In the genomic region with DNA sequence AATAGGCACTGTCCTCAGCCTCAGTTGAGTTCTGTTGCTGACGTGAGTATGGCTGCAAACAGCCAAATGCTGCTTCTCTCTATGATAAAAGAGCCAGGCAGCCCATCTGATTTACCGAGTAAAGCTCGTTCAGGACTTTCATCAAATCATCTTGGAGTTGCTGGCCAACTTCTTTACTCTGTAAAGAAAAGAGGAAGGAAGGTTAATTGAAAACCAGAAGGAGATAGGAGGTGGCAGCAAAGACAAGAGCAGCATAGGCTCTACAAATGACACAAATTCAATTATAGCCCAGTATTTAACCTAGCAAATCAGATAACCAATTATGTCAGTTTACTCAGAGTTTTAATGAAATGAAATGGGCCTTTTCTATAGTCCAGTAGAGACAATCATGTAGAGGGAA, we compare ENCODE assay signal across 21 mouse cellular contexts.
DNase-seq lines count a peak whose midpoint lies in the region; TF ChIP-seq lines count a peak whose summit lies in the region.
"Had no signal": no experiment of that assay in that cellular context is flagged by ENCODE, and none has a peak within 500 bp of the region (broad histone marks: within the 10 kb centered on the region; RNA-seq: fewer than 3 reads in every experiment).

No protein-coding gene starts in this region.

- peaks cover 64% of the 10 kb centered on the region; the same call in 1 of the 2 replicates for H3K79me2 ChIP-seq in macrophage (ENCODE audit: inconsistent target)

- peaks cover 51% of the 10 kb centered on the region for H3K4me1 ChIP-seq in bone marrow macrophage, adult 2 months (ENCODE audit: control insufficient read depth, insufficient read depth, low read length)
- H3K4me1 ChIP-seq: embryonic facial prominence, embryonic 10.5 days; embryonic facial prominence, embryonic 12.5 days; forebrain, embryonic 13.5 days; forebrain, embryonic 15.5 days had no signal

- WGBS in macrophage (ENCODE audit: missing documents) = 29% methylated on average over 3 of the region's 3 CpGs

- TF ChIP-seq POLR2A in bone marrow macrophage, adult 2 months (IDR thresholded peaks at IDR 0.05; ENCODE audit: borderline replicate concordance, low read depth, low read length) = no peak

- no peak for TF ChIP-seq CTCF in bone marrow macrophage, adult 2 months (IDR thresholded peaks at IDR 0.05; ENCODE audit: low read depth, low read length)

- H3K36me3 ChIP-seq in macrophage (ENCODE audit: inconsistent target) = peaks cover 10% of the 10 kb centered on the region; the same call in 1 of the 2 replicates

- H3K4me3 ChIP-seq in bone marrow macrophage, adult 2 months (ENCODE audit: insufficient read depth, low read length) = no peak overlapping the region
- no peak overlapping the region for H3K4me3 ChIP-seq in macrophage (ENCODE audit: inconsistent target)
- H3K4me3 ChIP-seq: embryonic facial prominence, embryonic 10.5 days; embryonic facial prominence, embryonic 12.5 days; forebrain, embryonic 13.5 days; forebrain, embryonic 15.5 days had no signal

- DNase-seq in gastrocnemius, adult 18-20 months (ENCODE audit: low spot score) = peak; percentile 33
- no peak for DNase-seq in gastrocnemius, postnatal 4 days (ENCODE audit: low spot score in 2 of 2)
- DNase-seq in frontal cortex, adult 2 months (ENCODE audit: extremely low spot score in 1 of 2, low spot score in 1 of 2) = no peak
- no peak for DNase-seq in layer of hippocampus, postnatal 36 days
- DNase-seq: adrenal gland, adult 8-10 months; adrenal gland, postnatal 14 days; adrenal gland, postnatal 36 days; B cell, adult 2 months; cerebellum, adult 11 months; cerebellum, adult 18-20 months; cerebellum, adult 8-10 months; cerebellum, adult 9-11 months; cerebellum, postnatal 14 days; cerebellum, postnatal 36 days; forebrain, postnatal 0 days had no signal

- peak overlapping the region; percentile 33 for H3K27ac ChIP-seq in bone marrow macrophage, adult 2 months (ENCODE audit: insufficient read depth, low read depth, low read length)
- H3K27ac ChIP-seq in macrophage = peak overlapping the region; percentile 65
- H3K27ac ChIP-seq: embryonic facial prominence, embryonic 10.5 days; embryonic facial prominence, embryonic 12.5 days; forebrain, embryonic 13.5 days; forebrain, embryonic 15.5 days had no signal
